Mouse (Mus musculus) adipocyte (in vitro differentiated cells): ENCODE data around the gene Necab3.

Experiments used
- DNase-seq: peaks from one replicate; pipeline ENCODE4 v3.0.0-alpha.2; 2016; ENCODE audit warnings: low spot score

Necab3 gene

DNA sequence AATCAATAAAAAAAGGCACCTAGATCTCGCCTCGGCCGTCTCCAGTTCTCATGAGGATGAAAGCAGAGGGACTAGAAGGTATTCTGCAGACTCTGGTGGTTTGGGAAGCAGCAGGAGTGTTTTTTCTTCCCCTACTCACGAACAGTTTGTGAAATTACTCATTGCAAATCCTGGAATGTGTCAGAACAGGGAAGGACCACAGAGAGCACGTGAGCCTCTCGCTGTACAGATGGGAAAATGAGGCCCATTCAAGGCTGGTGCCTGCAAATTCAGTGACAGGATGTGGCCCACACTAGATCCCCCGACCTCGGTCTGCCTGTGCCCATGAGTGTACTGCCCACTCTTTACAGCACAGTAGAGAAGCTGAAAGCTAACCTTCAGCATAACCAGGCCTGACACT is 13.3 kb upstream of the Necab3 start:
- no peak for DNase-seq

GRCm38 (mm10) chr2:154571266-154571665 is 12.6 kb upstream of the Necab3 start:
- no peak for DNase-seq

GRCm38 (mm10) chr2:154570666-154571065 is 12.0 kb upstream of the Necab3 start:
- no peak for DNase-seq

- peak; percentile 96 for DNase-seq
These were observed 11.2 kb upstream of the Necab3 start, which contains the start of gene E2f1 for GRCm38 (mm10) chr2:154569836-154570286. TSS of gene E2f1 (minus strand) at chr2:154569892.

GRCm38 (mm10) chr2:154569071-154569748 is 10.5 kb upstream of the Necab3 start:
- DNase-seq = peak; percentile 85

DNA sequence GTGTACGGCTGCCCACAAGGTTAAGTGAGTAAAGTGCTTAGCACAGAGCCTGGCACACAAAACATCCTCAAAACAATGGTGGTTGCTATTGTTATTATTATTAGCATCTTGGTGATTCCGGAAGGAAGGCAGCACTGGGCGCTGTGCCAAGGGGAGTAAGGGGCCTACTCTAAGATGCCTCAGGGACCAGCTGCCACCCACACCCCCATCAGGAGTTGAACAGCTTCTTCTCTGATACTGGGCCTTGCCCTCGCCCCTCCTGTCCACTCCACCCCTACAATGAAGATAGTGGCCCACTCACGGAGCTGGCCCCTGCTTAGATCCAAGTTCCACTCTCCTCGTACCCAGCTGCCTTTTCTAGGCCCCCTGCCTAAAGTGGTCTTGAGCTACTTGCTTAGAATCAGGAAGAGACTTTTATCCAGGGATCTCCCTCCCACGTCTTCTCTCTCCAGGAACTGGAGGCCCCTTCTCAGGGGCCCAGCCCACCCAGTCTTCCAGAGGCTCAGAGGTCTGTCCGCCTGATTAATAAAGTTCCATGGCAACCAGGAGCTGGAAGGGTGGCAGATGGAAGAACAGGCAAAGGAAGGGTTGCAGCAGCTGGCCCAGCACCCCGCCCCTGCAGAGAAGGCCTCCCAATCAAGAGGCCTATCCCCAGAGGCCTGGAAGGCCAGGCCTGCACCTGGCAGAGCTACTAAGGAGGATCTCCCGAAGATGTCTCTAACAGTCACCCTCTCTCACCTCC is 9.8 kb upstream of the Necab3 start:
- peak; percentile 76 for DNase-seq

GRCm38 (mm10) chr2:154567766-154568165 is 9.1 kb upstream of the Necab3 start:
- no peak for DNase-seq

GRCm38 (mm10) chr2:154566641-154567040 is 8.0 kb upstream of the Necab3 start:
- DNase-seq = no peak

GRCm38 (mm10) chr2:154565562-154565961 is 6.9 kb upstream of the Necab3 start:
- no peak for DNase-seq

DNA sequence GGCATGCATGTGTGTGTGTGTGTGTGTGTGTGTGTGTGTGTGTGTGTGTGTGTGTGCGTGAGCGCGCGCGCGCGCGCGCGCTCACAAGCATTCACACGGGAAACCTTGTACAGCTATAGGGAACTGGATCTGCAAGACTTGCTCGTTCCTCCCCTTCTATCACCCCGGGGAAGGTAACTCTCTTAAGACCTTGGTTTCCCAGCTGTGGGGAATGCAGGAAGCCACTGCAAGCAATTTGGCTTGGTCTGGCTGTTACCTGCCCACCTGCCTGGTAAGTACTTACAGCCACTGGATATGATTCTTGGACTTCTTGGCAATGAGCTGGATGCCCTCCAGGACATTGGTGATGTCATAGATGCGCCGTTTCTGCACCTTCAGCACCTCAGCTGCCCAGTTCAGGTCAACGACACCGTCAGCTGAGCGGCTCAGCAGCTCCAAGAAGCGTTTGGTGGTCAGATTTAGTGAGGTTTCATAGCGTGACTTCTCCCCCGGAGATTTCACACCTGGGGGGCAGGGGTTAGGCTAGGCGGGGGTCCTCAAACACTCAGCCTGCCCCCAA is 5.0 kb upstream of the Necab3 start:
- DNase-seq = no peak

- DNase-seq = no peak
These were observed 1.4 kb downstream of the Necab3 start for GRCm38 (mm10) chr2:154557184-154557832.

GRCm38 (mm10) chr2:154555235-154555634 is 3.5 kb downstream of the Necab3 start:
- no peak for DNase-seq

- no peak for DNase-seq
These were observed 6.2 kb downstream of the Necab3 start for GRCm38 (mm10) chr2:154552424-154552907.

DNA sequence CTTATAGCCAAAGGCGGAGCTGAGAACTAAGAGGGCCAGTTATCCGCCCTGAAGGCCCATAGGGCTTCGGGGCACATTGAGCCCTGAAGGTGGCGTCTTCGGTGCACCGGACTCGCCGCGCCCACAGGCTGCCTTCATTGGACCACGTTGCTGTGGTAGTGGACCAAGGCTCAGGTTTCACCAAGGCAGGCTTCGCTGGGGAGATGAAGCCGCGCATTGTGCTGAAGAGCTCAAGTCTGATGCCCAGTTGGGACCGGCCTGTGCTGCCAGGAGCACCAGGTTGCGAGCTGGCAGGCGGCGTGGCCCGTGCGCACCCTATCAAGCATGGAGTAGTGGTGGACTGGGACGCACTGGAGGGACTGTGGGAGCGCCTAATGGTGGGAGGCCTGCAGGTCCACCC is 6.8 kb downstream of the Necab3 start:
- no peak for DNase-seq

- no peak for DNase-seq
These were observed 7.2 kb downstream of the Necab3 start, which contains the start of gene Actl10 for GRCm38 (mm10) chr2:154551476-154551875. TSS of gene Actl10 (plus strand) at chr2:154551776.

- DNase-seq = no peak
These were observed 7.8 kb downstream of the Necab3 start for GRCm38 (mm10) chr2:154550937-154551336.

DNA sequence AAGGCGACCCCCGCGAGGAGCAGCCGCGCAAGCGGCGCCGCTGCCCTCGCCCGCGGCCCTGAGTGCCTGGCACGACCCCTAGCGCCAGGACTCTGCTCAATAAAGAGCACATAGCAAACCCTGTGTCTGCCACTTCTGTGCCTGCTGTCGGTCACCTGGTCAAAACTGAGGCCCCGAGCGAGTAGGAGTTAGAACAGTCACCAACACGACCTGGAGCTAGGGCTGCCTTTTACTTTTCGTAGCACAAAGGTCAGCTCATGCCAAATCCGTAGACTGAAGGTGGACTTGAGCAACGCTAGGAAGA is 8.9 kb downstream of the Necab3 start:
- no peak for DNase-seq

GRCm38 (mm10) chr2:154549127-154549885 is 9.4 kb downstream of the Necab3 start:
- no peak for DNase-seq

DNA sequence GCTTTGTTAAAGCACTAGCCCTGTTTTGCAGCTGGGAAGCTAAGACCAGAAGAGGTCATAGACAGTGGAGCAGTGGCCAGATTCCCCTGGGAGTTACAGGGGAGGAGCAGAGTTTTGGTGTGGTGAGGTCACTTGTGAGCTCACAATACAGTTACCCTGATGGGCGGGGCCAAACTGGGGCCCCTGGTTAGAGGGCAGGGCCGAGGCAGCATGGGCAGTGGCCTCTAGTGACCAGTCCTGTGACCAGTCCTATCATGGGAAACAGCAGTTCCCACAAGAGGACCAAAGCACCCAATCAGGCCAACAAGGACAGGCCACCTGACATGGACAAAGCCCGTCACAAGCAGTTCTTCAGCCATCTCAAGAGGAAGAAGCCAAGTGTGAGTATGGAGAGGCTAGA is 10.0 kb downstream of the Necab3 start:
- DNase-seq = peak; percentile 69

DNA sequence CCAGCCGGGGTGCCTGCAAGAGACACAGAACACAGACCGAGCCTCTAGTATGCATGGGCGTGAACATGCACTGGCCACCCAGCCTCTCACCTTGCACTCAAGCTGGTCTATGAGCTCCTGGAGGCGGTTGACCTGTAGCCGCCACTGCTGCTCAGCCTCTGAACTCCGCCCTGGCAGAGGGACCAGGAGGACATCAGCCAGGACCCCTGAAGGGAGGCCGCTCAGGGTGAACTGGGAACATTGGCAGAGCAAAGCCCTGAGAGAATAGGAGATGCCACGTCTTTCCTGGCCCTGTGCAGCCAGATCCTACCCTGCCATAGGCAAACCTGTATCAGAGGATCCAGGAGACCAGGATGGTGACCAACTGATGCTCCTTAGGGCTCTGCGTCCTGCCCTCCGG is 12.0 kb downstream of the Necab3 start, which contains the start of gene 1700003F12Rik:
Gene 1700003F12Rik (plus strand): TSS at position 375 of the 400 bp plus-strand sequence.
- no peak for DNase-seq

GRCm38 (mm10) chr2:154543567-154544347 is 14.9 kb downstream of the Necab3 start:
- DNase-seq = peak; percentile 96
